Mouse (Mus musculus) kidney, adult 2 months (tissue): ENCODE data around the gene Hap1.

Experiments used
- CTCF ChIP-seq: fragments of 200-500 bp; conservative IDR thresholded peaks from 2 replicates; pipeline ENCODE4 v1.5.1; 2011; ENCODE audit warnings: low read depth, mild to moderate bottlenecking, control low read depth, low read length, moderate library complexity, mixed read lengths; ENCODE audit not compliant: insufficient read depth, insufficient read length
- POLR2A ChIP-seq: fragments of 200-500 bp; IDR thresholded peaks from one replicate; pipeline ENCODE4 v1.6.1; 2011; ENCODE audit warnings: low read depth, low read length, control low read depth

DNA sequence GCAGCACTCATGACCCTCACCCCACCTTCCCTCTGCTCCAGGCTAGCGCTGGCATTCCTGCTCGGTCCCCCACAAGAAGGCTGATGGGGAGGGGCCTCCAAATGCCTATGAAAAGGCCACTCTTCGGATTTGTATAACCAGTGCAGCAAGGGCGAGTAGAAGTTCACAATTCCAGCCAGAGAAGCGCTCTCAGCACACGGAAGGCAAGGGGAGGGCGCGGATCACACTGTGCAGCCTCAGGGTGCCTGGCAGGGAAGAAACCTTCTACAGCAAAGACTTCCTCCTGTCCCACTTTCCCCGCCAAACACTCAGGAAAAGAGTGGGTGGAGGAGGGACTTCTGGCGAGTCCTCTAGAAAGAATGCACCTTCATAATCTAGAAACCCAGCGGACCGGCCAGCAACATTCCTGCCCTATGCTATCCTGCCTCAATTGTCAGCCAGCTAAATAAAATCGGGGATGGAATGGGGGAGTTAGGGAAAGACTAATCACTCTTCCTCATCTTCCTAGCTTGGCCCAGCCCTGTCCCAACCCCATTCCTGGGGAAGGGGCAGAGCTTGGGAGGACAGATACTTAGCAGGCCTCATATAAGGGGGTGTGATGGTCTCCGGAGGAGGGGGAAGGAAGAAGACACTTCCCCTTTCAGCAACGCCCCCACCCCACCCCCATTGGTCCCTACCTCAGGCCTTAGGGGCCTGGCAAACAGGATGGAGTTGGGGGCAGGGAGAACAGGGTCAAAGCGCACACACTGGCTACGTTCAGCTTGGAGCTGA is 40.1 kb upstream of the Hap1 start:
- no peak for TF ChIP-seq CTCF
- TF ChIP-seq POLR2A: no peak
